Mouse (Mus musculus): ENCODE measurements at regions not wholly inside any gene's neighbourhood (a gene's known extent, or its start where the extent isn't known, plus 50 kb on each side); places are given as distances from the start of the nearest gene placed in this dataset.
"Not testable (repeated sequence)": the region's sequence is repeated elsewhere in the genome, so short reads cannot be mapped to it uniquely, and the experiment has no call there.

DNA sequence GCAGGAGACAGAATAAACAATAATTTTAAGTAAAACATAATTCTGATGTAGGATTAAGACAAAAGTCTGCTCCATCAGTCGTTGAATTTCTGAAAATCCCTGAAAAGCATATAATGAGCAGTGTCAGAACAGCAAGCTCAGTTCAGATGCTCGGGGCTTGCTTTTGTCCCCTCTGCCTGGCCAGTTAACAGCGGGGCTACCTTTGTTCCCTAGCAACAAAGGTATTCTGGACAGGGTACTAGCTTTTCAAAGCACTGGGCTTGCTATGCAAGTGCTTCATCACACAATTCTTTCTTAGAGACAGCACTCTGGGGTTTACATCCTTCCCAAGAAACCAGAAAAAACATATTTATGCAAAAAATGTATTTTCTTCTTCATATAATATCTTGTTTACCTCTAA, 729.7 kb downstream of the Crisp4 start:
- Histone ChIP-seq H3K9ac (no peak overlapping the region), H3K27ac (no peak overlapping the region), H3K27me3 (replicated peaks) (no peaks in the 10 kb centered on the region), H3K4me2 (replicated peaks) (no peak overlapping the region), H3K4me3 (replicated peaks) (no peak overlapping the region), H3K4me1 (replicated peaks) (no peaks in the 10 kb centered on the region), H3K9me3 (no peaks in the 10 kb centered on the region), H3K36me3 (no peaks in the 10 kb centered on the region)
- ATAC-seq = no peak
- 44% methylated on average over 3 of the region's 3 CpGs for WGBS

DNA sequence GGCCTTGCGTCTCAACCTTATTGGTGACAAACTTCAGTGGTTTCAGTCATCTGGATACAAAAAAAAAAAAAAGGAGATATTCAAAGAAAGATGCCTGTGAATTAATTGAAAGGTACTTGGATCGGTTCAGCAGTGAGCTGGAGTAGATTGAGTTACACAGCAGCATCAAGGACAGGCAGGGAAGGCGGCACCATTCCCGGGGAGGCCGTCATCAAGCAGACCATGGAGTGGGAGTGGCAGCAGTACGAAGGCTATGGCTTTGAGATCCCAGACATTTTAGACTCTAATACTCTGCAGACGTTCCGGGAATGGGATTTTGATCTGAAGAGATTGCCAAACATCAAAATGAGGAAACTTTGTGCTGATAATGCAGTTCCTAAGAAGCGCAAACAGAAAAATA, 750.8 kb downstream of the Crisp4 start:
- no peaks in the 10 kb centered on the region for H3K9me3 ChIP-seq
- H3K4me3 ChIP-seq (replicated peaks) = no peak overlapping the region
- no peaks in the 10 kb centered on the region for H3K27me3 ChIP-seq (replicated peaks)
- no peaks in the 10 kb centered on the region for H3K36me3 ChIP-seq
- WGBS = 79% methylated on average over 9 of the region's 9 CpGs
- ATAC-seq = no peak
- H3K4me1 ChIP-seq (replicated peaks) = no peaks in the 10 kb centered on the region
- H3K4me2 ChIP-seq (replicated peaks) = no peak overlapping the region
- H3K27ac ChIP-seq = no peak overlapping the region
- H3K9ac ChIP-seq = no peak overlapping the region

DNA sequence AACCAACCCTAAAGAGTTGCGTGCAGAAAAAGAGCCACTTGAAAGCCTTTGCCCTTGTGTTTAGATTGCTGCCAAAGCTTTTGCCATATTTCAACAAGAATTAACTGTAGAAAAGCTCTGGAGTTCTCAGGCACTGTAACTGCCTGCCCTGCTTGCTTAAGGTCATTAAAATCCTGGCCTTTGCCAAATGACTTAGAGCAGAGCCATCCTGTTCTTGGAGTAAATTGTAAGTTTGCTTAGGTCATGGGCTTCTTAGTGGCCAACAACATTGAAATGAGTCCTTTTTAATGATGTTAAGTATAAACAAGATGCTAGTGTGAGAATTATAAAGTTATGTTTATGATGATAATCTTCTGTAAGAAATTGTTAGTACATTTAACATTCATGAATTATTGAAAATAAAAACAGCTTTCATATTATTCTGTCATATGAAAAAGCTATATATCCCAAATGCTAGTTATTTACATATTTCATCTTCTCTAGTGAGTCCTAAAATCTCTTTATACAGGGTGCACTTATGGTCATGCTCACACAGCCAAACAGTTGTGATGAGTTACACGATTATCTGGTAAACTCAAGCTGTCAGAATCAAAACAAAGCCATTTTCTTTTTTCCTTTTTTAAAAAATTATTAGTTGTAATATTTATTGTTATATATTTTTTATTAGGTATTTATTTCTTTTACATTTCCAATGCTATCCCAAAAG, 753.4 kb downstream of the Crisp4 start:
- Histone ChIP-seq H3K9me3 (no peaks in the 10 kb centered on the region), H3K9ac (no peak overlapping the region), H3K4me2 (replicated peaks) (no peak overlapping the region), H3K4me3 (replicated peaks) (no peak overlapping the region), H3K4me1 (replicated peaks) (no peaks in the 10 kb centered on the region), H3K27me3 (replicated peaks) (no peaks in the 10 kb centered on the region), H3K36me3 (no peaks in the 10 kb centered on the region), H3K27ac (no peak overlapping the region)
- no peak for ATAC-seq
- 56% methylated on average over 2 of the region's 2 CpGs for WGBS

DNA sequence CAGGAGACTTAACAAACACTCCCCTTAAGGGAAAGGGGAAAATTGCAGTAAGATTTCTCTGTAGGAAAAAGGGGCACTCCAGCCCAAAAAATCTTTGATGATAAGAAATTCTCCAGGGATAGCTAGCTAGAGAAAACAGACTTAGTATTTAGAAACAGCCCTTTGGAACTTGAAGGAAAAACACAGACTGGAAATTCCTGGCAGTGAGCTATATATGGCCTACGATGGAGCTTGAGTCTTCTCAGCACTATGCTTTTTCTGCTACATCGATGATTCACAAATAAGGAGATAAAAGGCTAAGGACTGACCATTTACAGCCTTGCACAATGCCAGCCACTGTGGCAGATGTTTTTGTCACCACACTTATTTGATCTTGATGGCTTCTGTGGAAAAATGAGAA, 768.1 kb downstream of the Crisp4 start:
- no peaks in the 10 kb centered on the region for H3K27me3 ChIP-seq (replicated peaks)
- 66% methylated on average over 2 of the region's 2 CpGs for WGBS
- ATAC-seq = no peak

GRCm38 (mm10) chr1:17348271-17348670, 797.4 kb downstream of the Crisp4 start:
- Histone ChIP-seq H3K4me2 (replicated peaks) (no peak overlapping the region), H3K36me3 (no peaks in the 10 kb centered on the region), H3K4me1 (replicated peaks) (no peaks in the 10 kb centered on the region), H3K4me3 (replicated peaks) (no peak overlapping the region), H3K9me3 (no peaks in the 10 kb centered on the region), H3K9ac (no peak overlapping the region), H3K27ac (no peak overlapping the region), H3K27me3 (replicated peaks) (no peaks in the 10 kb centered on the region)
- WGBS = 60% methylated on average over 1 of the region's 1 CpGs
- no peak for ATAC-seq

More for the DNA sequence above, 768.1 kb downstream of the Crisp4 start:
- Histone ChIP-seq H3K9me3 (no peaks in the 10 kb centered on the region), H3K9ac (no peak overlapping the region), H3K4me3 (replicated peaks) (no peak overlapping the region), H3K36me3 (no peaks in the 10 kb centered on the region), H3K4me1 (replicated peaks) (no peaks in the 10 kb centered on the region), H3K27ac (no peak overlapping the region), H3K4me2 (replicated peaks) (no peak overlapping the region)

DNA sequence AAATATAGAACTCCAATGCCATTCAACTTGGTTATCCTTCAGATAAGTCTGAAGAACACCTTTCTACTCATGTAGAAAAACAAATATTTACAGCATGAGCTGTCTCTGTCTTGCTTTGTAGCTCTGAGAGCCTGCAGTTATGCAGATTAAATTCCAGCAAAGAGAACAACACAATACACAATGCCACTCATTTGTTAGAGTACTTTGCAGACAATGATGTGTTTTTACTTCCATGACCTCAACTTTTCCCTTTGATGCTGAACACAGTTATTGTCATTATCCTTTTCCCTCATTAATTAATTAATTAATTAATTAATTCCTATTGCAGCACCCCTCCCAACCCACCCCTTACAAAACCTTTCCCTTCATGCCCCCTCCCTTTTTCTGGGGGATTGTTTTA, 807.9 kb downstream of the Crisp4 start:
- no peaks in the 10 kb centered on the region for H3K27me3 ChIP-seq (replicated peaks)
- H3K27ac ChIP-seq = no peak overlapping the region
- no peak for ATAC-seq
- no peaks in the 10 kb centered on the region for H3K4me1 ChIP-seq (replicated peaks)
- H3K9ac ChIP-seq = no peak overlapping the region
- H3K4me3 ChIP-seq (replicated peaks) = no peak overlapping the region
- no peaks in the 10 kb centered on the region for H3K36me3 ChIP-seq
- H3K4me2 ChIP-seq (replicated peaks) = no peak overlapping the region
- H3K9me3 ChIP-seq = no peaks in the 10 kb centered on the region

DNA sequence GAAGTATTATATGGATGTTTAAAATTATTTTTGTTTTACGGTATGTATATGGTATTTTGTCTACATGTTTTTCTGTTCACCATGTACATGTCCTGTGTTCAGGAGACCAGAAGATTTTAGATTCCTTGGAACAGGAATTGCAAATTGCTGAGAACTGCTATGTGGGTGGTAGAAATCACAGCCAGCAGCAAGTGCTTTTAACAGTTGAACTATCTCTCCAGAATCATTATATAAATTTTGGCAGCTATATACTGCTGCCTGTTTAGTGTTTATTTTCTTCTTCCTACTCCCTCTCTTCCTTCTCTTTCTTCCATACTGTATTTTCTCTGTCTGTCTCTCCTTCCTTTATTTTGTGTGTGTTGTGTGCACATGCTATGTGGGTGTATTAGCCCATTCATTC, 834.3 kb downstream of the Crisp4 start:
- H3K36me3 ChIP-seq; ATAC-seq; H3K9ac ChIP-seq; H3K9me3 ChIP-seq; H3K27ac ChIP-seq; H3K27me3 ChIP-seq (replicated peaks); H3K4me2 ChIP-seq (replicated peaks); H3K4me1 ChIP-seq (replicated peaks); H3K4me3 ChIP-seq (replicated peaks): not testable (repeated sequence)
- WGBS = 87% methylated on average over 1 of the region's 1 CpGs

GRCm38 (mm10) chr1:17309928-17310327, 835.8 kb downstream of the Crisp4 start:
- not testable (repeated sequence) for ATAC-seq; H3K4me2 ChIP-seq (replicated peaks); H3K36me3 ChIP-seq; H3K9ac ChIP-seq; H3K4me1 ChIP-seq (replicated peaks); H3K9me3 ChIP-seq; H3K27me3 ChIP-seq (replicated peaks); H3K4me3 ChIP-seq (replicated peaks); H3K27ac ChIP-seq

Measured in intestine, embryonic 15.5 days (tissue).